Mouse (Mus musculus) liver, embryonic 15.5 days (tissue): ENCODE results near the gene Pxdn. TPM values are rescaled to one million over a fixed set of nuclear protein-coding genes. Genes with fewer than 3 reads are reported as not detected.
A peak's percentile ranks its signal among the peaks of the same experiment; 100 is the strongest.

Experiments used
- ATAC-seq: fragments of 200-750 bp; cut with Nextera tagmentation; 2 replicates; pipeline ENCODE4 v1.8.0; 2017; ENCODE audit warnings: moderate number of reproducible peaks, mild to moderate bottlenecking, moderate library complexity; ENCODE audit not compliant: insufficient read depth
- H3K27ac ChIP-seq: fragments of 300-500 bp; sonication (generic); replicated peaks from 2 replicates; pipeline ENCODE4 v1.5.1; 2015; ENCODE audit warnings: mild to moderate bottlenecking, inconsistent platforms
- H3K27me3 ChIP-seq: fragments of 300-500 bp; sonication (generic); 2 replicates; pipeline ENCODE4 v1.6.1; 2015; ENCODE audit warnings: mild to moderate bottlenecking, inconsistent platforms
- H3K36me3 ChIP-seq: fragments of 300-500 bp; sonication (generic); replicated peaks from 2 replicates; pipeline ENCODE4 v1.6.1; 2015; ENCODE audit warnings: moderate library complexity, mild to moderate bottlenecking, inconsistent platforms
- H3K4me1 ChIP-seq: fragments of 300-500 bp; sonication (generic); replicated peaks from 2 replicates; pipeline ENCODE4 v1.6.1; 2015; ENCODE audit warnings: inconsistent platforms
- H3K4me2 ChIP-seq: fragments of 300-500 bp; sonication (generic); 2 replicates; pipeline ENCODE4 v1.6.1; 2015; ENCODE audit warnings: moderate library complexity, mild to moderate bottlenecking, inconsistent platforms
- H3K4me3 ChIP-seq: fragments of 300-500 bp; sonication (generic); replicated peaks from 2 replicates; pipeline ENCODE4 v1.5.1; 2015; ENCODE audit warnings: mild to moderate bottlenecking, inconsistent platforms
- H3K9ac ChIP-seq: fragments of 300-500 bp; sonication (generic); 2 replicates; pipeline ENCODE4 v1.6.1; 2015; ENCODE audit warnings: moderate library complexity, mild to moderate bottlenecking, inconsistent platforms
- H3K9me3 ChIP-seq: fragments of 300-500 bp; sonication (generic); replicated peaks from 2 replicates; pipeline ENCODE4 v1.6.1; 2016; ENCODE audit warnings: inconsistent platforms
- WGBS: fragments of 180-500 bp; shearing (Covaris S2); methylation state at CpG from one replicate; pipeline ENCODE4 v1.1.7; 2015; ENCODE audit warnings: mixed read lengths; ENCODE audit not compliant: insufficient replicate concordance; 5-methylcytosine and 5-hydroxymethylcytosine counted together
- polyA plus RNA-seq: library from polyadenylated mRNA; unstranded; fragments of >200 nt; fragmentation: Nextera tagmentation; extraction: Ambion mirVana; gene quantifications from 2 replicates; pipeline ENCODE4 v1.2.1, GENCODE M21; 2015

Pxdn gene
- polyA plus RNA-seq, 1 experiment from 2014 or later: 4.2 TPM

DNA sequence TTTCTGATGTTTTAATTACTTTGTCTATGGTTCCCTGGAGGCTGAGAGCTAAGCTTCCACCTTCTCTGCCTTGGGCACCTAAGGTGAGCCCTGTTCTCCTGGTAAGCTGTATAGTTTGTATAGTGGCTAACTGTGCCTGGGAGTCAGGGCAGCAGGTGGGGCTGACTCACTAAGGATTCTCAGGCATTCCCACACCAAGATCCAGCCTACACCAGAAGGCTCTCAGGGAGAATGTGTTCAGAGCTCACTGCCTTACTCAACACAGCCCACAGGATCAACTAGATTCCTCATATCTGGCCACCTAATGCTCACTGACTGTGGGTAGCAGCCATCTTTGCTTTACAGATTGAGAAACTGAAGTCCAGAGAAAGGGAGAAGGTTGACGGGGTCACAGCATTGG is 4.5 kb upstream of the Pxdn start:
- H3K9ac ChIP-seq: no peak overlapping the region
- no peak overlapping the region for H3K27ac ChIP-seq
- no peak overlapping the region for H3K4me3 ChIP-seq
- H3K4me1 ChIP-seq: no peaks in the 10 kb centered on the region
- H3K27me3 ChIP-seq: peaks cover 14% of the 10 kb centered on the region
- H3K36me3 ChIP-seq: no peaks in the 10 kb centered on the region
- no peak for ATAC-seq
- 70% methylated on average over 1 of the region's 1 CpGs for WGBS
- H3K4me2 ChIP-seq: no peak overlapping the region
- H3K9me3 ChIP-seq: no peaks in the 10 kb centered on the region

DNA sequence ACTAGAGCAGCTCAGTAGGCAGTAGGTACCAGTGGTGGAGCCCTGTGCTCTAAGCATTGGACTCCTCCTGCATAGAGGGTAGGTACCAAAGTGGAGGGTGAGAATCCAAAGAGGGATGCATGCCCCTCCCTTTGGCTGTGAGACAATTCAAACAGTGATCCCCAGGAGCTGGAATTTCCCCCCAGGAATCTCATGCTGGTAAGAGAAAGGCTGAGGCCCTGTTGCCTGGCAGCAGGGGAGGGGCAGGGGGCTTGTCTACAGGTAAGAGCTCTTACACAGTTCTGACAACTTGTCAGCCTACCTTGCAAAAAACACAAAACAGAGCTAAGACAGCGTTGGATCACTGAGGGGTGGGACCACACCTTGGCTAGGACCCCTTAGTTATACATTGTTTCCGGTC is 3.9 kb upstream of the Pxdn start:
- Histone ChIP-seq H3K27me3 (peaks cover 19% of the 10 kb centered on the region), H3K27ac (no peak overlapping the region), H3K4me2 (no peak overlapping the region), H3K4me3 (no peak overlapping the region), H3K4me1 (no peaks in the 10 kb centered on the region), H3K9ac (no peak overlapping the region), H3K9me3 (no peaks in the 10 kb centered on the region), H3K36me3 (no peaks in the 10 kb centered on the region)
- whole genome bisulfite sequencing: 67% methylated on average over 2 of the region's 2 CpGs
- ATAC-seq: no peak

DNA sequence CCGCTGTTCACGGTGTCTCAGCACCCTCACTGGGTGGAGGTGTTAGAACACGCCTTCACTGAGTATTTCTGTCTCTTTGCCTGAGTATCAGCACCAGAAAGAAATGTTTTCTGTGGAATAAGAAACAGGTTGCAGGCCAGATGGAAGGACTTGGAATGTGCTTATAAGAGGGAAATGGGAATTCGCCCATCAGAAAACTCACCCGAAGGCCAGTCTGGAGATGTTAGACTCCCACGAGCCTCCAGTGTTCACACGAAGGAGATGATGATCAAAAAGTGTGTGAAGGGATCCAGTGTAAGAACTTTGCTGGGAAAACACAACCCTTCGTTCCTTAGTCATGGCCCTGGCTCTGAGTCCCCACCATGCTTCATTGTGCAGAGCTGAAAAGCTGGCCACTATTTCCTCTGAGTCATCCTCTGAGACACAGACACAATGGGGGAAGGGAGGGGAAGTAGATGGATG is 3.3 kb upstream of the Pxdn start:
- Histone ChIP-seq H3K4me1 (no peaks in the 10 kb centered on the region), H3K9me3 (no peaks in the 10 kb centered on the region), H3K36me3 (no peaks in the 10 kb centered on the region), H3K27me3 (peaks cover 26% of the 10 kb centered on the region), H3K9ac (no peak overlapping the region), H3K4me2 (no peak overlapping the region), H3K4me3 (no peak overlapping the region), H3K27ac (no peak overlapping the region)
- ATAC-seq: no peak
- WGBS: 40% methylated on average over 8 of the region's 8 CpGs

DNA sequence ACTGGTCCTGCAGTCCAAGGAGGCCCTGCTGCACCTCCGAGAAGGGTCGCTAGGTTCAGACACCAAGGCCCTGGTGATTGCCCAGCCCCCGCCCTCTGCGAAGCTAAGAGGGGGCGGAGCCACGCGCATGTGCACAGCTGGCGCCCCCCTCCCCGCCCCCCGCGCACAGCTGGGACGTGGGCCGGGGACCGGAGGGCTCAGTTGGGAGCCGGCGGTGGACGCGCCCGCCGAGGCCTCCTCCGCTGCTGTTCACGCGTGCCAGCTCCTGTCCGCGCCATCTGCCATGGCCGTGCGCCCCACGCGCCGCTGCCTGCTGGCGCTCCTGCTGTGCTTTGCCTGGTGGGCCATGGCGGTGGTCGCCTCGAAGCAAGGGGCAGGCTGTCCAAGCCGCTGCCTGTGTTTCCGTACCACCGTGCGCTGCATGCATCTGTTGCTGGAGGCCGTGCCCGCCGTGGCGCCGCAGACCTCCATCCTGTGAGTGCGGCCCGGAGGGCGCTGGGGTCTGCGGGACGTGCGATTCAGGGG is 505 bp downstream of the Pxdn start:
- Histone ChIP-seq H3K9ac (no peak overlapping the region), H3K4me1 (no peaks in the 10 kb centered on the region), H3K36me3 (no peaks in the 10 kb centered on the region), H3K27me3 (peaks cover 33% of the 10 kb centered on the region), H3K27ac (no peak overlapping the region), H3K4me3 (peak overlapping the region; percentile 44), H3K4me2 (peak overlapping the region; percentile 27; the same call in 1 of the 2 replicates), H3K9me3 (no peaks in the 10 kb centered on the region)
- no peak for ATAC-seq
- under 1% methylated on average over 49 of the region's 49 CpGs for WGBS

DNA sequence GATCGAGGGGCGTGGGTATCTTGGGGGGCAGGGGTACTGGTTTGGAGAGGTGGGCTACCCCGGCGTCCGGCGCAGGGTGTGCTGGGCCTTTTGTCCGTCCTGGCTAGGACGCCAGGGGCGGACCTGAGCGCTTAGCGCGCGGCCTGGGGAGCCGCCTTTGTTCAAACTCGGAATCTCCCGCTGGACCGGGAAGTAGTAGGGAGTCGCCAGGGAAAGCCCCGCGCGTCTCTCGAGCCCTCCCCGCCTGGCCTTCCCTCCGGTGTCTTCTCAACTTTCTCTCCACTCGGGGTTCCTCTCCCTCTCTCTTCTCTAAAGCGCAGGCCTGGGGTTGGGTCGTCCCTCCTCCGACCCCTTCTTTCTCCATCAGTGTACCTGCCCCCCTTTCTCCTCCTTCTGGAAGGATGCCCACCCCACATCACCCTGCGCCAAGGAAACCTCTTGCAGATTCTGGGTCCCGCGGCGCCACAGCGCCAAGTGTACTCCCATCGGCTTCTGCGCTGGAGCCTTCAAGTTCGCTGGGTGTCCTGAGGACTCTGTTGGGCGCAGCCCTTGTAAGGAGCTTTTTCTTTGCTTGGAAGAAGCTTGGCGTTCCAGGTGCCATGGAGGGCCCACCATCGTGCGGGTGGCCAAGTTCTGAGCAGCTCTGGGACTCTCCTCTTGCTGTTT is 1.1 kb downstream of the Pxdn start:
- no peaks in the 10 kb centered on the region for H3K9me3 ChIP-seq
- ATAC-seq: no peak
- no peak overlapping the region for H3K27ac ChIP-seq
- peaks cover 33% of the 10 kb centered on the region for H3K27me3 ChIP-seq
- WGBS: under 1% methylated on average over 40 of the region's 40 CpGs
- no peaks in the 10 kb centered on the region for H3K36me3 ChIP-seq
- no peaks in the 10 kb centered on the region for H3K4me1 ChIP-seq
- H3K4me3 ChIP-seq: peak overlapping the region; percentile 44
- peak overlapping the region; percentile 27 for H3K4me2 ChIP-seq
- no peak overlapping the region for H3K9ac ChIP-seq

DNA sequence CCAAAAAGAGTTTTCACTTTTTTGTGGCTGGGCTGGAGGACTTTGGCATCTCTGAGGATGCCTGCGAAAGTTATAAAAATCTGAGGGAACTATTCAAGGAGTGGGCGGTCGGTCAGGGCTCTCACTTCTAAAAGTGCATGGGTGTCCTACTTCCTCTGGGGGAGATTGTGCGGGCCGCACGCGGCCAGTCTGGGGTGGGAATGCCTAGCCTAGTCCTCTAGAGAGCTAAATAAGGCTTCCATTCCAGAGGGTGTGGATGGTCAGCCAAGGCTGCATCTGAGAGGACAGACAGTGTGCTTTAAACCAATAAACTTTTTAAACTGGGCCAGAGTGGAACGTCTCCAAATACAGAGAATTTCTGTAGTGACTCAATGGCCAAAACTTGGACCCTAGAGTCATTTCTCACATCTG is 1.9 kb downstream of the Pxdn start:
- Histone ChIP-seq H3K27me3 (peaks cover 33% of the 10 kb centered on the region), H3K27ac (no peak overlapping the region), H3K4me2 (peak overlapping the region; percentile 25), H3K36me3 (no peaks in the 10 kb centered on the region), H3K4me1 (no peaks in the 10 kb centered on the region), H3K9me3 (no peaks in the 10 kb centered on the region), H3K9ac (no peak overlapping the region), H3K4me3 (peak overlapping the region; percentile 44; the same call in 1 of the 2 replicates)
- no peak for ATAC-seq
- WGBS: 23% methylated on average over 8 of the region's 8 CpGs

DNA sequence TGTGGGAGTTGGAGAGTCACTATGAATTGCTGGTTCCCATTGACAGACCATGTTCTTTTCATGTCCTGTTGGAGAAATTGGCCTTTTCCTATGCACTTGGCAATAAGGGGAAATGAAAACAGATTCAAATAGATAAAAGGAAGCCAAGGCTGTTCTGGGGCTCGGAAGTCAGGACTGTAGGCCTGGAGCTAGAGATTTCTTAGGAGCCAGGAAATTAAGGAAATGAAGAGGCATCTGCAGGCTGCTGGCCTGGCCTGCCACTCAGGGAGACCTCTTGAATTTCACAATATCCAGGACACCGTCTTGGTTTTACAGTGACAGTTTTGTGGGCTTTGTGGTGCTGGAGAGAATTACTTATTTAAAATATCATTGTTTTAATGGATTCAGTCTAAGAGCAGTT is 5.0 kb downstream of the Pxdn start:
- Histone ChIP-seq H3K4me3 (no peak overlapping the region), H3K27ac (no peak overlapping the region), H3K27me3 (peaks cover 24% of the 10 kb centered on the region), H3K9ac (no peak overlapping the region), H3K9me3 (no peaks in the 10 kb centered on the region), H3K4me2 (no peak overlapping the region), H3K4me1 (no peaks in the 10 kb centered on the region), H3K36me3 (no peaks in the 10 kb centered on the region)
- 42% methylated on average over 2 of the region's 2 CpGs for whole genome bisulfite sequencing
- ATAC-seq: no peak

DNA sequence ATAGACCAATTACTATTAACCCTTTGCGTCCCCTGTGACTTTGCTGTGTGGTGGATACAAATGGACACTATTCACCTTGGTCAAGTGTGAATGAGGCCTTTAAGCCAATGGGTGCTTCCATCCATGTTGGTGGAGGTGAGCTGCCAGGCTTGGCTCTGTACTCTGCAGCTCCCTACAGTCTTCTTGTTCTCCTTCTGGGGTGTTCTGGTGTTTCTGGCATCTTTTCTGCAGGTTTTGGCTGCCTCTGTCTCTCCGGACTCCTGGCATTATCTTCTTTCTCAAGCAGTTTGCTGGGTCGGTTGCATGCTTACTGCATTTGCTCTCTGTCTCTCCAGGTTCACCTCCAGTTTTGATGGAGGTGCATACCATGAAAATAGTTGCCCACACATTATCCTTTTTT is 7.2 kb downstream of the Pxdn start:
- no peaks in the 10 kb centered on the region for H3K36me3 ChIP-seq
- H3K4me1 ChIP-seq: no peaks in the 10 kb centered on the region
- H3K9me3 ChIP-seq: no peaks in the 10 kb centered on the region
- no peak overlapping the region for H3K27ac ChIP-seq
- H3K27me3 ChIP-seq: 0 out of 2 replicates have a peak, but pooled peaks cover 2% of the 10 kb centered on the region
- no peak overlapping the region for H3K4me2 ChIP-seq
- WGBS: 51% methylated on average over 3 of the region's 3 CpGs
- H3K9ac ChIP-seq: no peak overlapping the region
- H3K4me3 ChIP-seq: no peak overlapping the region
- no peak for ATAC-seq

DNA sequence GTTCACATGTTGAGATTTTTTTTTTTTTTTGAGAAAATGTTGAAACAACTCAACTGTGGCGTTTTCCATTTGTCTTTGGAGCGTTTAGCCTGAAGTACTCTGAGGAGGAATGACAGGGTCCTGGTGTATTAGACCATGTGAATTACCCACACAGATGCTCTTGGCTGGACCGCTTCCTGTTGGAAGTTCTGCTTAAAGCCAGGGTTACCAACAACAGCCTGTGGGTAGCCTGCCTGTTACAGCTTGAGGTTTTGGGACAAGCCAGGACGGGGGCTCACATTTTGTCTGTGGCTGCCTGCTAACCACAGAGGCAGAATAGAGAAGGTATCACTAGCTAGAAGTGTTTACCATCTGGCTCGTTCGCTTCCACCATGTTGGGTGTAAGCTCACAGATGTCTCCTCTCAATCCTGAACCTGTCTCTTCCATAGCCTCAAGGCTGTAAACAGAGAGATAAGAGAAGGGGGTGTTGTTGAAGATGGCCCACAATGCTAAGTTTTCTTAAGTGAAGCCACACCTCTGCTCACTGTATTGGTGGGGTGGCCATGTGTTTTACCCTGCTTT is 7.9 kb downstream of the Pxdn start:
- ATAC-seq: no peak
- H3K27ac ChIP-seq: no peak overlapping the region
- 17% methylated on average over 6 of the region's 6 CpGs for WGBS

DNA sequence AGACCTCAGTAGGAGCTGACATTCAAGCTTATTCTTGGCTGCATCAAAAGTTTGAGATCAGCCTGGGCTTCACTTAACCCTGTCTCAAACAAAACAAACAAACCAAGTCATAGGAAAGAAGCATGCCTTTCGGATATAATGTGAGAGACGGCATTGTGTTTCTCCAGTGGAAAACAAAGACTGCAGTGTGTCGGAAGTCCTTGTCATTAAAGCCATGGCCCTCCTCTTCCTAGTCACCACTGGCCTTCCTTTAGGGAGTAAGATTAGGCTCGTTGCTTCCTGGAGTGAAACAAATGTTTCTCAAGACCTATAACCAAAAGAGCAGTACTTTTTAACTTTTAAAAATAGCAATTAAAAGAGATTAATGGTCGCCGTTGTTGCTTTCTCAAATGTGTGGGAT is 13.6 kb downstream of the Pxdn start:
- Histone ChIP-seq H3K9me3 (no peaks in the 10 kb centered on the region), H3K4me3 (no peak overlapping the region), H3K9ac (no peak overlapping the region), H3K4me1 (no peaks in the 10 kb centered on the region), H3K27ac (no peak overlapping the region), H3K4me2 (no peak overlapping the region), H3K27me3 (no peaks in the 10 kb centered on the region), H3K36me3 (no peaks in the 10 kb centered on the region)
- WGBS: 43% methylated on average over 6 of the region's 6 CpGs
- ATAC-seq: no peak

More for the DNA sequence above, 7.9 kb downstream of the Pxdn start:
- no peak overlapping the region for H3K4me2 ChIP-seq
- H3K9ac ChIP-seq: no peak overlapping the region
- H3K9me3 ChIP-seq: no peaks in the 10 kb centered on the region
- no peaks in the 10 kb centered on the region for H3K27me3 ChIP-seq
- no peaks in the 10 kb centered on the region for H3K36me3 ChIP-seq
- H3K4me1 ChIP-seq: no peaks in the 10 kb centered on the region
- H3K4me3 ChIP-seq: no peak overlapping the region

DNA sequence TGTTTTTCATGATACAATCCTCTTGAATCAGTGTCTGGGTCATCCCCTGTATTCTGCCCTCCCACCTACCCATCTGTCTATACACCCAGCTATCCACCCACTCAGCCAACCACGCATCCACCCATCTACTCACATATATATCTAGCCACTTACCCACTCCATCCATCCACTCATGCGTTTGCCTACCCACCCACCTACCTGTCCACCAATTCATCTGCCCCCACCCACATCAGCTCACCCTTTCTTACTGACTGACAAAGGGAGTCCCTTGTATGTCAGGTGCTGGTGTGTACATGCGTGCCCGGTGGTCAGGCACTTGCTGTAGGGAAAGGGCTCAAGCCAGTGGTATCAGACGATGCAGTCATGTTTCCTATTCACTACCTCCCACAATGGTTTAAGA is 14.1 kb downstream of the Pxdn start:
- H3K9ac ChIP-seq: no peak overlapping the region
- no peak for ATAC-seq
- H3K27ac ChIP-seq: no peak overlapping the region
- no peaks in the 10 kb centered on the region for H3K27me3 ChIP-seq
- H3K36me3 ChIP-seq: no peaks in the 10 kb centered on the region
- H3K4me3 ChIP-seq: no peak overlapping the region
- no peaks in the 10 kb centered on the region for H3K4me1 ChIP-seq
- 71% methylated on average over 5 of the region's 5 CpGs for WGBS
- no peaks in the 10 kb centered on the region for H3K9me3 ChIP-seq
- no peak overlapping the region for H3K4me2 ChIP-seq
